Mouse (Mus musculus): ENCODE data around the gene Btbd16. TPM values are rescaled to one million over a fixed set of nuclear protein-coding genes. Genes with fewer than 3 reads are reported as not detected.

Gene Btbd16
- polyA plus RNA-seq, 1 experiment from 2014 or later: not detected

GRCm38 (mm10) chr7:130785923-130786575 lies 12.2 kb downstream of the Btbd16 start:
- Histone ChIP-seq H3K9me3 (ENCODE audit: control insufficient read depth, low read length) (no peaks in the 10 kb centered on the region), H3K27ac (replicated peaks; ENCODE audit: low read depth, low read length) (no peak overlapping the region), H3K9ac (ENCODE audit: low read length) (no peak overlapping the region), H3K27me3 (ENCODE audit: control insufficient read depth, insufficient read depth, low read length) (no peaks in the 10 kb centered on the region), H3K4me2 (ENCODE audit: low read depth, severe bottlenecking) (no peak overlapping the region), H3K4me1 (ENCODE audit: control insufficient read depth, insufficient read depth, low read length) (no peaks in the 10 kb centered on the region), H3K36me3 (ENCODE audit: control insufficient read depth, insufficient read depth, low read length) (no peaks in the 10 kb centered on the region), H3K4me3 (ENCODE audit: low read depth, low read length) (no peak overlapping the region)
- WGBS: 88% methylated on average over 12 of the region's 12 CpGs
- no peak for ATAC-seq (ENCODE audit: insufficient number of reproducible peaks, low FRiP score, low TSS enrichment, low read depth)
- no peak for DNase-seq (ENCODE audit: low spot score)

DNA sequence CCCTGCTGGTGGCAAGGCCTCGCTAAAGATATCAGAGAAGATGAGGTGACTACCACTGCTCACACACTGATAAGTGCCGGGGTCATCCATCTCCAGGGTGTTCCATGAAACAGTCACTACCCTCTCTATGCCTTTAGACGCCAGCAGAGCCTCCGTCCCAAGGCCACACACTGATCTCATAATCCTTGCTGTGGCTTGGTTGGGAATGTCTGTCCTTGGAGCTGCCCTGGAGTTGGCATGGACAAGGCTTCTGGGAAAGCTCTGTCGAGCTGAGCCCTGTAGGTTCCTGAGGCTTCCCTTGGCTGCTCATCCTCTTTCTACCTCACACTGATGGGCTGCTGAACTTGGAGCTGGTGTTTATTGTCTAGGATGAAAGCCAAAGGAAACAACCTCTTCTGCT lies 12.8 kb downstream of the Btbd16 start:
- H3K27ac ChIP-seq (replicated peaks; ENCODE audit: low read depth, low read length): no peak overlapping the region
- 83% methylated on average over 5 of the region's 5 CpGs for WGBS
- ATAC-seq (ENCODE audit: insufficient number of reproducible peaks, low FRiP score, low TSS enrichment, low read depth): no peak

DNA sequence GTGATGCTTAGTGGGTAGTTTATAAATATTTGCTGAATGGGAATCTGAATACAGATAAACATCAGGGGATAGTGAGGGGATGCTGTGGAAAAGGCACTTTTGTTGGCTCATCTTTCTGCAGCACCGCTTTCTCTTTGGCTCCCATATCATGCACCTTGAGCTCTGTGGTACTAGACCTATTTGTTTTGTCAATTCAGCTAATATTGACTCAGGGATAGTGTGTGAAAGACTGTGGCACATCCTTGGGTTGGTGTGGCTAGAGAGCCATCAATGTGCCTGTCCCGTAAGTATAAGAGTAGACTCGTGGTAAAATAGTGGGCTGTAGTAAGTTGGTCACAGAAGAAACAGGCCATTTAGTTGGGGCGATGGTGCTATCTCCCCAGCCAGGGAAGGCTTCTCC lies 13.7 kb downstream of the Btbd16 start:
- 92% methylated on average over 4 of the region's 4 CpGs for WGBS
- no peak overlapping the region for H3K4me2 ChIP-seq (ENCODE audit: low read depth, severe bottlenecking)
- no peaks in the 10 kb centered on the region for H3K27me3 ChIP-seq (ENCODE audit: control insufficient read depth, insufficient read depth, low read length)

More for the DNA sequence above, 12.8 kb downstream of the Btbd16 start:
- H3K4me2 ChIP-seq (ENCODE audit: low read depth, severe bottlenecking): no peak overlapping the region
- no peak for DNase-seq (ENCODE audit: low spot score)
- no peak overlapping the region for H3K9ac ChIP-seq (ENCODE audit: low read length)
- H3K9me3 ChIP-seq (ENCODE audit: control insufficient read depth, low read length): no peaks in the 10 kb centered on the region
- H3K36me3 ChIP-seq (ENCODE audit: control insufficient read depth, insufficient read depth, low read length): no peaks in the 10 kb centered on the region
- H3K27me3 ChIP-seq (ENCODE audit: control insufficient read depth, insufficient read depth, low read length): no peaks in the 10 kb centered on the region
- H3K4me1 ChIP-seq (ENCODE audit: control insufficient read depth, insufficient read depth, low read length): no peaks in the 10 kb centered on the region
- H3K4me3 ChIP-seq (ENCODE audit: low read depth, low read length): no peak overlapping the region

DNA sequence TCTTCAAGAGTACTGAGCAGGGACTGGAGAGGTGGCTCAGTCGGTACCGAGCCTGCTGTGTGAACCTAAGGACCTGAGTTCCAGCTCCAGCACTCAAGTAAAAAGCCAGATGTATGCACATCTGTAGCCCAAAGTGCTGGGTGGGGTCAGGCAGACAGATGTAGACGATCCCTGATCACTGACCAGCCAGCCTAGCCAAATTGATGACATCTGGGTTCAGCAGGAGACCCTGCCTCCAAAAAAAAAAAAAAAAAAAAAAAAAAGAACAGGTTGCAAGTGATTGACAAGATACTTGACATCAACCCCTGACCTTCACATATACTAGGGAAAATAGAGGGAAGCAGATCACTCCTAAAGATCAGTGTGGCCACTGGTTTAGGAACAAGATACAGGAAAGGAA lies 15.1 kb downstream of the Btbd16 start:
- no peak for DNase-seq (ENCODE audit: low spot score)

More for the DNA sequence above, 13.7 kb downstream of the Btbd16 start:
- Histone ChIP-seq H3K4me1 (ENCODE audit: control insufficient read depth, insufficient read depth, low read length) (no peaks in the 10 kb centered on the region), H3K36me3 (ENCODE audit: control insufficient read depth, insufficient read depth, low read length) (no peaks in the 10 kb centered on the region), H3K9me3 (ENCODE audit: control insufficient read depth, low read length) (no peaks in the 10 kb centered on the region), H3K9ac (ENCODE audit: low read length) (no peak overlapping the region), H3K4me3 (ENCODE audit: low read depth, low read length) (no peak overlapping the region), H3K27ac (replicated peaks; ENCODE audit: low read depth, low read length) (no peak overlapping the region)
- ATAC-seq (ENCODE audit: insufficient number of reproducible peaks, low FRiP score, low TSS enrichment, low read depth) (no peak), DNase-seq (ENCODE audit: low spot score) (no peak)

GRCm38 (mm10) chr7:130789456-130789855 lies 15.6 kb downstream of the Btbd16 start:
- Histone ChIP-seq H3K27me3 (ENCODE audit: control insufficient read depth, insufficient read depth, low read length) (no peaks in the 10 kb centered on the region), H3K4me3 (ENCODE audit: low read depth, low read length) (no peak overlapping the region), H3K9ac (ENCODE audit: low read length) (no peak overlapping the region), H3K9me3 (ENCODE audit: control insufficient read depth, low read length) (no peaks in the 10 kb centered on the region), H3K4me2 (ENCODE audit: low read depth, severe bottlenecking) (no peak overlapping the region), H3K27ac (replicated peaks; ENCODE audit: low read depth, low read length) (no peak overlapping the region), H3K4me1 (ENCODE audit: control insufficient read depth, insufficient read depth, low read length) (no peaks in the 10 kb centered on the region), H3K36me3 (ENCODE audit: control insufficient read depth, insufficient read depth, low read length) (no peaks in the 10 kb centered on the region)
- ATAC-seq (ENCODE audit: insufficient number of reproducible peaks, low FRiP score, low TSS enrichment, low read depth) (no peak), DNase-seq (ENCODE audit: low spot score) (no peak)
- WGBS: 91% methylated on average over 7 of the region's 7 CpGs

More for the DNA sequence above, 15.1 kb downstream of the Btbd16 start:
- no peak for ATAC-seq (ENCODE audit: insufficient number of reproducible peaks, low FRiP score, low TSS enrichment, low read depth)
- Histone ChIP-seq H3K4me3 (ENCODE audit: low read depth, low read length) (no peak overlapping the region), H3K36me3 (ENCODE audit: control insufficient read depth, insufficient read depth, low read length) (no peaks in the 10 kb centered on the region), H3K4me1 (ENCODE audit: control insufficient read depth, insufficient read depth, low read length) (no peaks in the 10 kb centered on the region), H3K9me3 (ENCODE audit: control insufficient read depth, low read length) (no peaks in the 10 kb centered on the region), H3K4me2 (ENCODE audit: low read depth, severe bottlenecking) (no peak overlapping the region), H3K9ac (ENCODE audit: low read length) (no peak overlapping the region), H3K27ac (replicated peaks; ENCODE audit: low read depth, low read length) (no peak overlapping the region), H3K27me3 (ENCODE audit: control insufficient read depth, insufficient read depth, low read length) (no peaks in the 10 kb centered on the region)
- WGBS: 67% methylated on average over 3 of the region's 3 CpGs

DNA sequence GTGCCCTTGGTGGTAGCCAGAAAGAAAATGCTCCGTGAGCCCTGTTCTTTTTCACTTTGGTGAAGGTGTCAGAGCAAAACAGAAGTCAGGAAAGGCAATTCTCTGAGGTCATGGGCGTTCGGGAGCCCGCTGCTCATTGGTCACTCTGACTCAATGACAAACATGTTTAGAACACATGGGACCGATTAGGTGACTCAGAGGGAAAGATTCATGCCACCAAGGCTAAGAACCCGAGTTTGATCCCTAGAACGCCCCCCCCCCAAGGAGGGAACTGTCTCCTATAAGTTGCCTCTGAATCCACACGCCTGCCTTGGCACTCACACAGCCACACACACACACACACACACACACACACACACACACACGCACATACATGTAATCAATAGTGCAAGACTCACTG lies 19.8 kb downstream of the Btbd16 start:
- DNase-seq (ENCODE audit: low spot score) (peak; percentile 23), ATAC-seq (ENCODE audit: insufficient number of reproducible peaks, low FRiP score, low TSS enrichment, low read depth) (no peak)
- H3K9me3 ChIP-seq (ENCODE audit: control insufficient read depth, low read length): no peaks in the 10 kb centered on the region
- 44% methylated on average over 9 of the region's 9 CpGs for WGBS
- H3K27me3 ChIP-seq (ENCODE audit: control insufficient read depth, insufficient read depth, low read length): no peaks in the 10 kb centered on the region
- H3K9ac ChIP-seq (ENCODE audit: low read length): no peak overlapping the region
- H3K4me2 ChIP-seq (ENCODE audit: low read depth, severe bottlenecking): no peak overlapping the region
- H3K4me3 ChIP-seq (ENCODE audit: low read depth, low read length): no peak overlapping the region
- H3K27ac ChIP-seq (replicated peaks; ENCODE audit: low read depth, low read length): no peak overlapping the region
- no peaks in the 10 kb centered on the region for H3K36me3 ChIP-seq (ENCODE audit: control insufficient read depth, insufficient read depth, low read length)
- H3K4me1 ChIP-seq (ENCODE audit: control insufficient read depth, insufficient read depth, low read length): no peaks in the 10 kb centered on the region

DNA sequence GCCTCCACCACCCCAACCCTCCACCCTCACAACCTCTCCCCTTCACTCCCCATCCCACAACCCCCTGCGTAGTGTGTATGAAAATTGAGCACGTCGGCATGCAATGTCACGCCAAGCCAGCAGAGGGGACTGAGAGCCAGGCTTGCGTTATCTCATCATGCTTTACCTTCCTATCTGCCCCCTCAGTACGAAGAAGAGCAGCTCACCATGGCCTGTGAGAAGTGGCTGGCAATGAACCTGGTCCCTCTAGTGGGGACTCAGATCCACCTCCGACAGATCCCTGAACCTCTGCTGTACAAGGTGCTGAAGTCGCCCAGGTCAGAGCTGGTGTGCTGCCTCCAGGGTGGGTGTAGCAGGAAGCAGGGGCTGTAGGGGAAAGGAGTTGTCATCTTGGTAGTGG lies 22.9 kb downstream of the Btbd16 start:
- no peak overlapping the region for H3K4me3 ChIP-seq (ENCODE audit: low read depth, low read length)
- H3K27ac ChIP-seq (replicated peaks; ENCODE audit: low read depth, low read length): no peak overlapping the region
- ATAC-seq (ENCODE audit: insufficient number of reproducible peaks, low FRiP score, low TSS enrichment, low read depth) (no peak), DNase-seq (ENCODE audit: low spot score) (no peak)
- no peak overlapping the region for H3K9ac ChIP-seq (ENCODE audit: low read length)
- no peaks in the 10 kb centered on the region for H3K27me3 ChIP-seq (ENCODE audit: control insufficient read depth, insufficient read depth, low read length)
- H3K4me1 ChIP-seq (ENCODE audit: control insufficient read depth, insufficient read depth, low read length): no peaks in the 10 kb centered on the region
- H3K36me3 ChIP-seq (ENCODE audit: control insufficient read depth, insufficient read depth, low read length): no peaks in the 10 kb centered on the region
- H3K9me3 ChIP-seq (ENCODE audit: control insufficient read depth, low read length): no peaks in the 10 kb centered on the region
- 66% methylated on average over 8 of the region's 8 CpGs for WGBS
- H3K4me2 ChIP-seq (ENCODE audit: low read depth, severe bottlenecking): no peak overlapping the region

DNA sequence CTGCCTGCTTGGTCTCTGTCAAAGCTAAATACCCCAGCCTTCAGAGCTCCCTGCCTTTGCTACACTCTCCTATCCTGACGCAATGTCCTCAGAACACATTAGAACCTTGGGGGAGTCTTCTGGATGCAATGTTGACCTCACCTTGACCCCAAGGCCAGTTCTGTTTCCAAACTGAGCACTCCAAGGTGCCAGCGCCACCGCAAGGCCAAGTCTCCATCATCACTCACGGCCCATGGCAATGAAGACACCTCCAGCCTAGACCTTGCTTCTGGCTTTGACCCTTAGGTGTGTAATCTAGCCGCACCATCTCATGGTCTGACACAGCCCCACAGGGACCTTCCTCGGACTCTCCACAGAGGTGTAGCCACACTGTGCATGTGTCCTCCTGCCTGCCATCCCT lies 23.7 kb downstream of the Btbd16 start:
- 88% methylated on average over 6 of the region's 6 CpGs for WGBS
- no peak overlapping the region for H3K27ac ChIP-seq (replicated peaks; ENCODE audit: low read depth, low read length)
- no peaks in the 10 kb centered on the region for H3K4me1 ChIP-seq (ENCODE audit: control insufficient read depth, insufficient read depth, low read length)
- DNase-seq (ENCODE audit: low spot score) (no peak), ATAC-seq (ENCODE audit: insufficient number of reproducible peaks, low FRiP score, low TSS enrichment, low read depth) (no peak)
- no peaks in the 10 kb centered on the region for H3K36me3 ChIP-seq (ENCODE audit: control insufficient read depth, insufficient read depth, low read length)
- no peak overlapping the region for H3K4me3 ChIP-seq (ENCODE audit: low read depth, low read length)
- no peaks in the 10 kb centered on the region for H3K9me3 ChIP-seq (ENCODE audit: control insufficient read depth, low read length)
- H3K4me2 ChIP-seq (ENCODE audit: low read depth, severe bottlenecking): no peak overlapping the region
- H3K9ac ChIP-seq (ENCODE audit: low read length): no peak overlapping the region
- H3K27me3 ChIP-seq (ENCODE audit: control insufficient read depth, insufficient read depth, low read length): no peaks in the 10 kb centered on the region

GRCm38 (mm10) chr7:130799418-130799817 lies 25.5 kb downstream of the Btbd16 start:
- Histone ChIP-seq H3K4me3 (ENCODE audit: low read depth, low read length) (no peak overlapping the region), H3K4me1 (ENCODE audit: control insufficient read depth, insufficient read depth, low read length) (no peaks in the 10 kb centered on the region), H3K9ac (ENCODE audit: low read length) (no peak overlapping the region), H3K4me2 (ENCODE audit: low read depth, severe bottlenecking) (no peak overlapping the region), H3K27ac (replicated peaks; ENCODE audit: low read depth, low read length) (no peak overlapping the region), H3K27me3 (ENCODE audit: control insufficient read depth, insufficient read depth, low read length) (no peaks in the 10 kb centered on the region), H3K36me3 (ENCODE audit: control insufficient read depth, insufficient read depth, low read length) (no peaks in the 10 kb centered on the region), H3K9me3 (ENCODE audit: control insufficient read depth, low read length) (no peaks in the 10 kb centered on the region)
- DNase-seq (ENCODE audit: low spot score) (no peak), ATAC-seq (ENCODE audit: insufficient number of reproducible peaks, low FRiP score, low TSS enrichment, low read depth) (no peak)
- 85% methylated on average over 10 of the region's 10 CpGs for WGBS
